Mouse (Mus musculus) brown adipose tissue, adult 24 weeks (tissue): ENCODE results near the gene Slc8b1. TPM values are rescaled to one million over a fixed set of nuclear protein-coding genes. Genes with fewer than 3 reads are reported as not detected.

Source experiments
- H3K27ac ChIP-seq: fragments of 200-500 bp; replicated peaks from 2 replicates; pipeline ENCODE4 v1.5.1; 2012; ENCODE audit warnings: low read depth, mild to moderate bottlenecking, low read length
- H3K4me1 ChIP-seq: fragments of 200-500 bp; 2 replicates; pipeline ENCODE4 v1.6.1; 2012; ENCODE audit warnings: low read length, mixed read lengths; ENCODE audit not compliant: control insufficient read depth, insufficient read depth, insufficient read length
- H3K4me3 ChIP-seq: fragments of 200-500 bp; 2 replicates; pipeline ENCODE4 v1.5.1; 2012; ENCODE audit warnings: low read depth, mild to moderate bottlenecking, low read length, moderate library complexity; ENCODE audit not compliant: insufficient read depth
- polyA plus RNA-seq: library from polyadenylated mRNA; stranded (reverse); fragments of >200 nt; gene quantifications from 2 replicates; pipeline ENCODE4 v1.2.4, GENCODE M21; 2012; ENCODE audit not compliant: missing spikeins, insufficient read depth, insufficient read length

Slc8b1 gene
- polyA plus RNA-seq, 1 experiment = 4.3 TPM

DNA sequence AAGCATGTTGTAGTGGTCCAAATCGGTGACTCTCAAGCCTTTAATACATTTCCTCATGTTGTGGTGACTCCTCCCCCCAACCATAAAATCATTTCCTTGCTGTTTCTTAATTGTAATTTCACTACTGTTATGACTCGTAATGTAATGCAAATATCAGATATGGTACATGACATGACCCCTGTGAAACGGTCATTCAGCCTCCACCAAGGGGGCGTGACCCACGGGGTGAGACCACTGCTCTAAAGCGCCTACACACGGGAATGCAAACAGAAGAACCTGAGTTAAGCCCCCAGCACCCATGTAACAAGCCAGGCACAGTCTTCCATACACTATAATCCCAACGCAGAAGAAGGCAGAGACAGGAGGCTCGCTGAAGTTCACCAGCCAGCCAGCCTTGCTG lies 5.2 kb upstream of the Slc8b1 start:
- Histone ChIP-seq H3K4me3 (peak overlapping the region; percentile 3; the same call in 1 of the 2 replicates), H3K4me1 (peaks cover 7% of the 10 kb centered on the region; the same call in 1 of the 2 replicates), H3K27ac (no peak overlapping the region)

GRCm38 (mm10) chr5:120506490-120506889 lies 4.5 kb upstream of the Slc8b1 start:
- Histone ChIP-seq H3K27ac (no peak overlapping the region), H3K4me1 (peaks cover 7% of the 10 kb centered on the region; the same call in 1 of the 2 replicates), H3K4me3 (no peak overlapping the region)

GRCm38 (mm10) chr5:120507311-120507710 lies 3.7 kb upstream of the Slc8b1 start:
- Histone ChIP-seq H3K27ac (no peak overlapping the region), H3K4me3 (no peak overlapping the region), H3K4me1 (peaks cover 9% of the 10 kb centered on the region; the same call in 1 of the 2 replicates)

DNA sequence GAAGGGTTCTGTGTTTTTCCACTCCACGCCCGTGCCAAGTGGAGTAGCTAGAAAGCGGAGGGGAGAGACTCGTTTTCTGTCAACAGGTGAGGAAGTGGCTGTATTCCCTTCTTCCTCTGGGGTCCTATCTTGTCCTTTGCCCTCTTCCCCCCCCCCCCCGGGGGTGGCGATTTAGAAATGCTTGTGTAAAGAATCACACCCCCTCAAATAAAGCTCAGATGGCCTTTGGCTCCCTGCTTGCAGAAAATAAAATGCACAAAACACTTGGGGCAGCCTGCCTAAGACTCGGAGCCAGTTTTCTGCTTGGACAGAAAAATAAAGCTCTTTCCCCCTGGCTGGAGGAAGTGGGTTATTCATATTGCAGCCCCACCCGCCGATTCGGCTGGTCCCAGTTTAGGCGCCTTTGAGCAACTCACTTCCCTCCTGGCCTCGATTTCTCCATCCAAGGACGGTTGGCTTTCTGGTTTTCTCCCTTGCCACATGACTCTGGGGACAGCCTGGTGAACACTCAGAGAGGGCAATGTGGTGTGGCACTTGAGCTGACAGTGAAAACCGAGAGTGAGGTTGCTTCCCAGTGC lies 764 bp downstream of the Slc8b1 start:
- H3K27ac ChIP-seq = peak overlapping the region; percentile 82
- H3K4me1 ChIP-seq = peaks cover 38% of the 10 kb centered on the region

DNA sequence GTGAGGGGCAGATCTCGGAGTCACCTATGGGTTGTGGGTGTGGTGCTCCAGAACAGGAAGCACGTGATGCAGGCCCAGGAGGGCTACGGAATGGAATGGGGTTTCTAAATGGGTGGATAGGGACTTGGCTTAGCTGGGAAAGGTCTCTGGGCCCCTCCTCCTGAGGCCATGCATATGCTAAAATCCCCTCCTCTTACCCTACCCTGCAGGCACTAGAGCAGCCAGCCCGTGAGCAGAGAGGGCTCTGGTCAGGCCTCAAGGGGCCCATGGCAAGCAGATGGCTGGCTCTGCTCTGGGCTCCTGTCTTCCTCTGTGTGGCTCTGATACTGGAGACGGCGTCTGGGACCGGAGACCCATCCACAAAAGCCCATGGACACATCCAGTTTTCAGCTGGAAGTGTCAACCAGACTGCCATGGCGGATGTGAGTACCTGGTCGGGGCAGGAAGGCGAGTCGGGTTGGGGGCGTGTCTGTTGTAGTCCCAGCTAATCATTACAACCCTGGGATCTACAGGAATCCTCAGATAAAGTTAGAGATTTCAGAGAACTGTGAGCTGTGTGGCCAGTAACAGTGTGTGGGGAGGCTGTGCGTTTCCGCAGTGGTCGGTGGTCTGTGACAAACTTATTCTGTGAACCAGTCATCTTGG lies 2.1 kb downstream of the Slc8b1 start:
- Histone ChIP-seq H3K27ac (peak overlapping the region; percentile 17), H3K4me3 (peak overlapping the region; percentile 7; the same call in 1 of the 2 replicates), H3K4me1 (peaks cover 49% of the 10 kb centered on the region)

More for the DNA sequence above, 764 bp downstream of the Slc8b1 start:
- peak overlapping the region; percentile 79 for H3K4me3 ChIP-seq

- no peak overlapping the region for H3K4me3 ChIP-seq
These were observed 3.2 kb downstream of the Slc8b1 start for GRCm38 (mm10) chr5:120514031-120514677.

GRCm38 (mm10) chr5:120514754-120515153 lies 3.8 kb downstream of the Slc8b1 start:
- no peak overlapping the region for H3K4me3 ChIP-seq
- peaks cover 49% of the 10 kb centered on the region for H3K4me1 ChIP-seq
- peak overlapping the region; percentile 6; the same call in 1 of the 2 replicates for H3K27ac ChIP-seq

More at GRCm38 (mm10) chr5:120514031-120514677, 3.2 kb downstream of the Slc8b1 start:
- H3K27ac ChIP-seq = peak overlapping the region; percentile 6
- peaks cover 49% of the 10 kb centered on the region for H3K4me1 ChIP-seq

GRCm38 (mm10) chr5:120515451-120515850 lies 4.5 kb downstream of the Slc8b1 start:
- Histone ChIP-seq H3K4me1 (peaks cover 49% of the 10 kb centered on the region), H3K27ac (peak overlapping the region; percentile 87), H3K4me3 (no peak overlapping the region)

GRCm38 (mm10) chr5:120516221-120516984 lies 5.4 kb downstream of the Slc8b1 start:
- H3K4me3 ChIP-seq = peak overlapping the region; percentile 20; the same call in 1 of the 2 replicates
- peak overlapping the region; percentile 87 for H3K27ac ChIP-seq

GRCm38 (mm10) chr5:120517552-120517951 lies 6.6 kb downstream of the Slc8b1 start:
- H3K4me3 ChIP-seq = no peak overlapping the region
- H3K4me1 ChIP-seq = peaks cover 44% of the 10 kb centered on the region
- peak overlapping the region; percentile 87 for H3K27ac ChIP-seq

More at GRCm38 (mm10) chr5:120516221-120516984, 5.4 kb downstream of the Slc8b1 start:
- peaks cover 49% of the 10 kb centered on the region for H3K4me1 ChIP-seq

DNA sequence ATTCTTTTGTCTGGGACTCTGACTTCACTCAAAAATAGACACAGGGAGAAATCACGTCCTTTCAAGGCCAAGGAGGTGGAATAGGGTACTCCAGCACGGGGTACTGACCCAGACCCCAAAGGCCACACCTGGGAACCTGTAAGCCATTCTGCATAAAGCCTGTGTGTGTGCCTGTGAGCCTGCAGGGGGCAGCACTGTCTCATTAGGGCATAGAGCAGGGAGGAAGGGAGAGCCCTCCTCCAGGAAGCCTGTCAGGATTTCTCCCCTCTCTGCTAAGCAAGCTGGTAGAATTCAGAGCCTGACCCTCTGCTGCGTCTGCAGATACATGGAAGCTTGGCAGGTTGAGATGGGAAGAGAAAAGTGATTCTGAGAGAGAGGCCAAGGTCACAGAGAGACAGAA lies 11.7 kb downstream of the Slc8b1 start:
- Histone ChIP-seq H3K4me3 (no peak overlapping the region), H3K4me1 (peaks cover 3% of the 10 kb centered on the region; the same call in 1 of the 2 replicates), H3K27ac (no peak overlapping the region)

GRCm38 (mm10) chr5:120524736-120525135 lies 13.8 kb downstream of the Slc8b1 start:
- H3K4me1 ChIP-seq = no peaks in the 10 kb centered on the region
- H3K4me3 ChIP-seq = no peak overlapping the region
- H3K27ac ChIP-seq = no peak overlapping the region

GRCm38 (mm10) chr5:120525737-120526136 lies 14.8 kb downstream of the Slc8b1 start:
- H3K4me1 ChIP-seq = no peaks in the 10 kb centered on the region
- H3K27ac ChIP-seq = no peak overlapping the region
- H3K4me3 ChIP-seq = no peak overlapping the region

- H3K4me3 ChIP-seq = no peak overlapping the region
- no peak overlapping the region for H3K27ac ChIP-seq
- H3K4me1 ChIP-seq = no peaks in the 10 kb centered on the region
These were observed 15.3 kb downstream of the Slc8b1 start for GRCm38 (mm10) chr5:120526311-120526710.
